Mouse (Mus musculus) embryonic facial prominence, embryonic 15.5 days (tissue): ENCODE measurements at regions not wholly inside any gene's neighbourhood (a gene's known extent, or its start where the extent isn't known, plus 50 kb on each side); places are given as distances from the start of the nearest gene placed in this dataset.

Experiments used
- ATAC-seq: fragments of 200-750 bp; cut with Nextera tagmentation; 2 replicates; pipeline ENCODE4 v1.8.0; 2017; ENCODE audit warnings: low read depth, moderate TSS enrichment; ENCODE audit not compliant: insufficient number of reproducible peaks, low FRiP score, low TSS enrichment
- H3K27ac ChIP-seq: fragments of 300-500 bp; sonication (generic); replicated peaks from 2 replicates; pipeline ENCODE4 v1.5.1; 2015; ENCODE audit warnings: mild to moderate bottlenecking, inconsistent platforms
- H3K27me3 ChIP-seq: fragments of 300-500 bp; sonication (generic); 2 replicates; pipeline ENCODE4 v1.6.1; 2015; ENCODE audit warnings: inconsistent platforms
- H3K36me3 ChIP-seq: fragments of 300-500 bp; sonication (generic); 2 replicates; pipeline ENCODE4 v1.6.1; 2015; ENCODE audit warnings: mild to moderate bottlenecking, inconsistent platforms
- H3K4me1 ChIP-seq: fragments of 300-500 bp; sonication (generic); 2 replicates; pipeline ENCODE4 v1.6.1; 2015; ENCODE audit warnings: inconsistent platforms
- H3K4me2 ChIP-seq: fragments of 300-500 bp; sonication (generic); replicated peaks from 2 replicates; pipeline ENCODE4 v1.6.1; 2015; ENCODE audit warnings: mild to moderate bottlenecking, inconsistent platforms
- H3K4me3 ChIP-seq: fragments of 300-500 bp; sonication (generic); replicated peaks from 2 replicates; pipeline ENCODE4 v1.5.1; 2015; ENCODE audit warnings: mild to moderate bottlenecking, inconsistent platforms
- H3K9ac ChIP-seq: fragments of 300-500 bp; sonication (generic); 2 replicates; pipeline ENCODE4 v1.6.1; 2015; ENCODE audit warnings: inconsistent platforms
- H3K9me3 ChIP-seq: fragments of 300-500 bp; sonication (generic); replicated peaks from 2 replicates; pipeline ENCODE4 v1.6.1; 2016; ENCODE audit warnings: inconsistent platforms
- WGBS: fragments of 180-500 bp; shearing (Covaris S2); methylation state at CpG from one replicate; pipeline ENCODE4 v1.1.7; 2015; 5-methylcytosine and 5-hydroxymethylcytosine counted together

GRCm38 (mm10) chr4:70160525-70161224 lies 249.6 kb downstream of the Cdk5rap2 start:
- Histone ChIP-seq H3K4me2 (no peak overlapping the region), H3K36me3 (no peaks in the 10 kb centered on the region), H3K4me3 (no peak overlapping the region), H3K9ac (no peak overlapping the region), H3K4me1 (no peaks in the 10 kb centered on the region), H3K27ac (no peak overlapping the region), H3K9me3 (no peaks in the 10 kb centered on the region), H3K27me3 (no peaks in the 10 kb centered on the region)
- 70% methylated on average over 1 of the region's 1 CpGs for WGBS
- ATAC-seq = no peak

DNA sequence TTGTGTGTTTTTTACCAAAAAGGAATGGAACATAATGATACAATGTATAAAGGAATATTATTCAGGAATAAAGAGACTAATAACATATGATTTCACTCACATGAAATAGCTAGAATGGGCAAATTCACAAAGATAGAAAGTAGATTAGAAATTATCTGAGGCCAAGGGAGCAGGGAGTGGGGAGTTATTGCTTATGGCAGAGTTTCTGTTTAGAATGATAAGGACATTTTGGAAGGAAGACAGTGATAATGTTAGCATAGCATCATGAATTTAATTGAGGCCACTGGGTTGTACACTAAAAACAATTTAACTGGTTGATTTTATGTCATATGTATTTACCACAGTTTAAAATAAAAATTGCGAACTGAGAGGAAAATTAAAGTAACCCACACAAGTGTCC lies 250.2 kb downstream of the Cdk5rap2 start:
- no peak overlapping the region for H3K27ac ChIP-seq
- no peaks in the 10 kb centered on the region for H3K9me3 ChIP-seq
- 96% methylated on average over 1 of the region's 1 CpGs for WGBS
- no peaks in the 10 kb centered on the region for H3K27me3 ChIP-seq
- H3K4me1 ChIP-seq = no peaks in the 10 kb centered on the region
- H3K4me3 ChIP-seq = no peak overlapping the region
- no peak overlapping the region for H3K4me2 ChIP-seq
- no peak overlapping the region for H3K9ac ChIP-seq
- no peaks in the 10 kb centered on the region for H3K36me3 ChIP-seq
- ATAC-seq = no peak

- 0 out of 2 replicates have a peak, but pooled peaks have one; percentile 51 for ATAC-seq
- H3K4me2 ChIP-seq = no peak overlapping the region
- H3K27me3 ChIP-seq = no peaks in the 10 kb centered on the region
- no peak overlapping the region for H3K9ac ChIP-seq
- 33% methylated on average over 3 of the region's 3 CpGs for WGBS
- no peak overlapping the region for H3K4me3 ChIP-seq
- no peaks in the 10 kb centered on the region for H3K9me3 ChIP-seq
- H3K4me1 ChIP-seq = 0 out of 2 replicates have a peak, but pooled peaks cover 5% of the 10 kb centered on the region
- H3K27ac ChIP-seq = no peak overlapping the region
- H3K36me3 ChIP-seq = no peaks in the 10 kb centered on the region
Measured at GRCm38 (mm10) chr4:70153179-70153578, 257.1 kb downstream of the Cdk5rap2 start.

DNA sequence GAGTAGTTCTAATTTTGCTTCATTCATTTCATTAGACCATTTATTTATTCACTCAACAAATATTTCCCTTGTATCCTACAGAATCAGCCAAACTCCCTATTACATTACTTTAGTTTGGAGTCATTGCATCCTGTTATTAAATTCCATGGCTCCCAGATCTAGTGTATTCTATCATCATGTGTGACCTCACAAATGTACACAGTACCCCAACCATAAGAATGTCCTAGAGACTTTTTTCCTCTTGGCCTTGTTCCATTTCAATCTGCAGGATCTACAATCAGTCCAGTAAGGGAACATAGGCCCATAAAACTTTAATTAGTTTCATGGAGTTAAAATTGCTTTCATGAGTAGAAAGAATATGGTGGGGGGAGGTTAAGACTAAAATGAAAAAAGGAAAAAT lies 301.2 kb downstream of the Cdk5rap2 start:
- ATAC-seq = no peak
- Histone ChIP-seq H3K27ac (no peak overlapping the region), H3K9ac (no peak overlapping the region), H3K4me3 (no peak overlapping the region), H3K9me3 (no peaks in the 10 kb centered on the region), H3K4me2 (no peak overlapping the region), H3K27me3 (no peaks in the 10 kb centered on the region), H3K4me1 (no peaks in the 10 kb centered on the region), H3K36me3 (no peaks in the 10 kb centered on the region)

GRCm38 (mm10) chr4:70105776-70106175 lies 304.5 kb downstream of the Cdk5rap2 start:
- Histone ChIP-seq H3K9ac (no peak overlapping the region), H3K4me2 (no peak overlapping the region), H3K9me3 (no peaks in the 10 kb centered on the region), H3K4me3 (no peak overlapping the region), H3K27me3 (no peaks in the 10 kb centered on the region), H3K4me1 (no peaks in the 10 kb centered on the region), H3K36me3 (no peaks in the 10 kb centered on the region), H3K27ac (no peak overlapping the region)
- no peak for ATAC-seq
- 73% methylated on average over 2 of the region's 2 CpGs for WGBS

DNA sequence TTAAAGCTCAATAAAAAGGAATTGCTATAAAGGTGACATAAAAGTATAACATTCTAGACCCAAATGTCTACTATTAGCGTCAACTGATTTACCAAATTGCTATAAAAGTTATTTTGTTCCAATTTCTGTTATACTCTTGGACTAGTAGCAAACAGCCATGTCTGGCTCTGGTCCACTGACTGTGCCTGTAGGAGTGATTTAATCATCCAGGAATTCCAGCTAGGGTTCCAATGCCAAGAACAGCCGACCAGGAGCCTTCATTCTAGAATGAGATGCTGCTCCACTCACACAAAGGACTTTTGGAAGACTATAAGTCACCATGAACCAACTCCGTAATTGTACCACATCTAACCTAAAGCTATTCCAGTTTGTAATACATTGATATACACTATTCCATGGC lies 312.9 kb downstream of the Cdk5rap2 start:
- H3K27ac ChIP-seq = no peak overlapping the region
- H3K4me2 ChIP-seq = no peak overlapping the region
- no peak overlapping the region for H3K9ac ChIP-seq
- H3K36me3 ChIP-seq = no peaks in the 10 kb centered on the region
- no peak for ATAC-seq
- H3K9me3 ChIP-seq = no peaks in the 10 kb centered on the region
- 64% methylated on average over 3 of the region's 3 CpGs for WGBS
- H3K27me3 ChIP-seq = no peaks in the 10 kb centered on the region
- H3K4me1 ChIP-seq = no peaks in the 10 kb centered on the region
- no peak overlapping the region for H3K4me3 ChIP-seq

GRCm38 (mm10) chr4:70078206-70078605 lies 332.0 kb downstream of the Cdk5rap2 start:
- Histone ChIP-seq H3K36me3 (no peaks in the 10 kb centered on the region), H3K4me1 (no peaks in the 10 kb centered on the region), H3K27me3 (no peaks in the 10 kb centered on the region), H3K27ac (no peak overlapping the region), H3K4me2 (no peak overlapping the region), H3K4me3 (no peak overlapping the region), H3K9me3 (no peaks in the 10 kb centered on the region), H3K9ac (no peak overlapping the region)
- no peak for ATAC-seq

- Histone ChIP-seq H3K4me3 (no peak overlapping the region), H3K27me3 (no peaks in the 10 kb centered on the region), H3K4me1 (no peaks in the 10 kb centered on the region), H3K9ac (no peak overlapping the region), H3K36me3 (no peaks in the 10 kb centered on the region), H3K4me2 (no peak overlapping the region), H3K9me3 (no peaks in the 10 kb centered on the region), H3K27ac (no peak overlapping the region)
- no peak for ATAC-seq
- 72% methylated on average over 1 of the region's 1 CpGs for WGBS
Measured at GRCm38 (mm10) chr4:70062516-70062915, 347.7 kb downstream of the Cdk5rap2 start.

- Histone ChIP-seq H3K4me2 (no peak overlapping the region), H3K9ac (no peak overlapping the region), H3K27ac (no peak overlapping the region), H3K4me3 (no peak overlapping the region), H3K36me3 (no peaks in the 10 kb centered on the region), H3K27me3 (no peaks in the 10 kb centered on the region), H3K9me3 (no peaks in the 10 kb centered on the region), H3K4me1 (no peaks in the 10 kb centered on the region)
- 74% methylated on average over 12 of the region's 12 CpGs for WGBS
- no peak for ATAC-seq
Measured at GRCm38 (mm10) chr4:70058831-70059544, 351.3 kb downstream of the Cdk5rap2 start.

GRCm38 (mm10) chr4:70053136-70053535 lies 357.1 kb downstream of the Cdk5rap2 start:
- H3K27me3 ChIP-seq = no peaks in the 10 kb centered on the region
- no peaks in the 10 kb centered on the region for H3K36me3 ChIP-seq
- H3K4me2 ChIP-seq = no peak overlapping the region
- no peaks in the 10 kb centered on the region for H3K4me1 ChIP-seq
- H3K27ac ChIP-seq = no peak overlapping the region
- no peak overlapping the region for H3K4me3 ChIP-seq
- ATAC-seq = no peak
- no peaks in the 10 kb centered on the region for H3K9me3 ChIP-seq
- H3K9ac ChIP-seq = no peak overlapping the region
- 77% methylated on average over 2 of the region's 2 CpGs for whole genome bisulfite sequencing

DNA sequence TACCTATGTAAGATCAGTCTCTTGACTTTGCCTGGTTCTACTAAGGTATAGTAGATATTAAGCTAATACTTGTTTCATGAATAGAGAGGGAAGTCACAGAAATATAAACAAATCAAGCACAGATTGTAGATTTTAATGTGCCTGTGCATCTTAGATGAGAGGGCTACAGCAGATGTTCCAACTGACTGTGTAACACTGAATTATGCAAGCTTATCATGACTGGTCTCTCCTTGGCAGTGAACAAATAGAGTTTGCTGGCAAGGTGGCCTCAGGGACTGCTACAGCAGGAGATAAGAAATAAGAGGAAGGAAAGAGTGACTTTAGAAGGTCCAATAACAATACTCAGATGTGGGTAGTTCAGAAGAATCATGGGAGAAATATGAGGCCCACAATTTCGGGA lies 372.0 kb downstream of the Cdk5rap2 start:
- Histone ChIP-seq H3K9me3 (no peaks in the 10 kb centered on the region), H3K9ac (no peak overlapping the region), H3K4me3 (no peak overlapping the region), H3K27me3 (no peaks in the 10 kb centered on the region), H3K27ac (no peak overlapping the region), H3K36me3 (no peaks in the 10 kb centered on the region), H3K4me2 (no peak overlapping the region), H3K4me1 (no peaks in the 10 kb centered on the region)
- ATAC-seq = no peak
- WGBS = 76% methylated on average over 1 of the region's 1 CpGs

DNA sequence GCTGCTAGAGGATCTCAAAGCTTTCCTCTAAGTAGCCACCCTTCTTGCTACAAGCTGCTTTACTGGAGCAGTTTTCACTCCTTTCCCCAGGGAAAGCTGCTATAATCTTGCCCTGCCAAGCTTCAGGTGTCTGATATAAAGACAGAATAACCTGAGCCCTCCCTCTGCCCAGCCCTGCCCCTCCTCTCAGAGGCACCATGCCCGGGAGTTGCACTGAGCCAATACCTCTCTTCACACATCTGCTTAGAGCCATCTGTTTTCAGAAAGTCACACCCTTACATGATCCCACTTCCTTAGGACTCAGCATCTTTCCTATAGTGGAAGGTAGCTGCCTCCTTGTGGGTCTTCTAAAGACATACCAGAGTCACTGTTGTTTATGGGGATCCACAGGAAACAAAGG lies 374.3 kb downstream of the Cdk5rap2 start:
- Histone ChIP-seq H3K4me3 (no peak overlapping the region), H3K9ac (no peak overlapping the region), H3K9me3 (no peaks in the 10 kb centered on the region), H3K36me3 (no peaks in the 10 kb centered on the region), H3K27ac (no peak overlapping the region), H3K27me3 (no peaks in the 10 kb centered on the region), H3K4me2 (no peak overlapping the region), H3K4me1 (no peaks in the 10 kb centered on the region)
- WGBS = 43% methylated on average over 1 of the region's 1 CpGs
- ATAC-seq = no peak; the same call in 1 of the 2 replicates
